Mouse (Mus musculus): ENCODE measurements around the gene Pcmtd2. TPM values are rescaled to one million over a fixed set of nuclear protein-coding genes. Genes with fewer than 3 reads are reported as not detected.

Gene Pcmtd2
- total RNA-seq, 2 experiments from 2014 or later: 81.4 to 90.5 TPM

Other genes starting within 250 kb of the Pcmtd2 start
- 10 to 100 TPM; 49.8 to 54.4 TPM for gene Prpf6, start 246.0 kb upstream of the Pcmtd2 start, total RNA-seq (2021)
- 100 to 1,000 TPM in 1 of 2 experiments, 10 to 100 TPM in 1; 70.6 to 105 TPM for gene Zfp512b, start 245.1 kb upstream of the Pcmtd2 start, total RNA-seq (2021)
- gene Samd10, start 238.6 kb upstream of the Pcmtd2 start, total RNA-seq (2021): 10 to 100 TPM; 19.9 to 20.9 TPM
- gene Gm29797, start 180.8 kb upstream of the Pcmtd2 start, total RNA-seq (2021): under 1 TPM in 1 of 2 experiments, not detected in 1; 0.75 TPM
- 10 to 100 TPM; 11.3 to 14.7 TPM for gene Sox18, start 166.2 kb upstream of the Pcmtd2 start, total RNA-seq (2021)
- 10 to 100 TPM; 64.9 to 75.5 TPM for gene Tcea2, start 157.5 kb upstream of the Pcmtd2 start, total RNA-seq (2021)
- gene Rgs19, start 143.9 kb upstream of the Pcmtd2 start, total RNA-seq (2021): 10 to 100 TPM; 32.7 to 36.0 TPM
- gene Lkaaear1, start 139.4 kb upstream of the Pcmtd2 start, total RNA-seq (2021): not detected
- gene Oprl1, start 122.8 kb upstream of the Pcmtd2 start, total RNA-seq (2021): 10 to 100 TPM; 54.7 to 55.4 TPM
- gene Myt1, start 74.5 kb upstream of the Pcmtd2 start, total RNA-seq (2021): 10 to 100 TPM; 11.7 to 29.5 TPM
- gene Polr3k, start 26.5 kb downstream of the Pcmtd2 start, total RNA-seq (2021): 10 to 100 TPM; 29.1 to 31.2 TPM
- gene Gm14496, start 153.3 kb downstream of the Pcmtd2 start, total RNA-seq (2021): not detected